Mouse (Mus musculus): Measurements from ENCODE around the gene Tdp2.

Tdp2 gene

DNA sequence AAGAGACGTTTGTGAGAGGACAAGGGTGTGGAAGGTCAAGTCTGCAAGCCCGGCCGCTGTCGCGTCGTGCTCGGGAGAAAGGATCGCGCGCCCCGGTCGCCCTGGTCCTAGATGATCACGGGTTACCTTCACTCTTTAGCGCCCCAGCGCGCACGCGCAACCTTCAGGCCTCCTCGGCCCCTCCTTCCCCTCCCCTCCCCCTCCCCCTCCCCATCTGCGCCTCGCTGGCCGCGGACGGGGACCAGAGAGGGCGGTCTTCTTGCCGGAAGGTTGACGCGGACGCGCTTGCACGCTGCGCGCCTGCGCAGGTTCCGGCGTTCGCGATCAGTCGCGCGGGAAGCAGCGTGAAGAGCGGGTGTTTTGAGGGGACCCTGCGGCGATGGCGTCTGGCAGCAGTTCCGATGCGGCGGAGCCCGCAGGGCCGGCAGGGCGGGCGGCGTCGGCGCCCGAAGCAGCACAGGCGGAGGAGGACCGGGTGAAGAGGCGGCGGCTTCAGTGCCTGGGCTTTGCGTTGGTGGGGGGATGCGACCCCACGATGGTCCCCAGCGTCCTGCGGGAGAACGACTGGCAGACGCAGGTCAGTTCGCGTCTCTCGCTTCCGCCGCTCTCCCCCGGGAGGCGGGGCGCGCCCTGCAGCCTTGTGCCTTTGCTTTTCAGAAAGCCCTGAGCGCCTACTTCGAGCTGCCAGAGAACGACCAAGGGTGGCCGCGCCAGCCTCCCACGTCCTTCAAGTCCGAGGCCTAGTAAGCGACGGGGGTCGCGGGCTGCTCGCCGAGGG lies at the start of gene Tdp2, which contains the start of gene Acot13:
Gene Tdp2, plus strand, starts transcription at position 327 of the 778 bp plus-strand sequence.
Gene Acot13, minus strand, starts transcription at position 188 of the 778 bp plus-strand sequence.
- DNase-seq = peak; percentile 92

DNA sequence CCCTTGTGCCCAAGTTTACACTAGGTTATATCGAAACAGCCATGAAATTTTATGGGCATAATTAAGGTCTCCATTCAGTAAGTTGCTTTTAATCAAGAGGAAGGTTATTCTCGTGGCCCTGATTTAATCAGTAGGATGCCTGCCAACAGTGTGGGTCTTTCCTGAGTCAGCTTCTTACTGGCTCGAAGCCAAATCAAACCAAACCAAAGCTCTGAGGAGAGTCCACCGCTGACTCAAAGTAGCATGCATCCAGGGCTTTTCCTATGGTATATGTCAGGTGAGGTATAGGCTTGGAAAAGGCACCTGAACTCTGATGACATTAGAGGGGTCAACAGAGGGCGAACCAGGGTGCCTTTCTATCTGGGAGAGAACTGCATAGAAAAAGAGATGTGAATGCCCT lies 49.6 kb upstream of the Tdp2 start:
- DNase-seq = no peak

DNA sequence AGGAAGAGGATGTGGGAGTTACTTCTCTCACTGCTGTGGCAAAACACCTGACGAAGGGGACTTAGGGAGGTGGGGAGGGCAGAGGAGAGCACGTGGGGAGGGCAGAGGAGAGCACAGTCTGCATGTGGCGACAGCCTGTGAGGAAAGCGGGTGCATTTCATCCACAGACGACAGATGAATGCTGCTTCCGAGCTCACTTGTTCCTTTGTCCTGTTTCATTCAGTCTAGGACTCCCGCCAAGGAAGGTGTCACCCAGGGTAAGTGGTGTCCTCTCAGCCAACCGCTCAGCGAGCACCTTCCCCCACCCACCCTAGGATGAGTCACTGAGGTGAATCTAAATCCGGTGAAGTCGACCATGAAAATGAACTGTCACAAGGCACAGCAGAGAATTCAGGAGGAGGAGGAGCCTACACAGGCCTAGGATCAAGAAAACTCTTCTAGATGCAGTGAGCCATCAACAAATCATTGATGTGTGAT lies 45.4 kb upstream of the Tdp2 start:
- peak; percentile 63 for DNase-seq

DNA sequence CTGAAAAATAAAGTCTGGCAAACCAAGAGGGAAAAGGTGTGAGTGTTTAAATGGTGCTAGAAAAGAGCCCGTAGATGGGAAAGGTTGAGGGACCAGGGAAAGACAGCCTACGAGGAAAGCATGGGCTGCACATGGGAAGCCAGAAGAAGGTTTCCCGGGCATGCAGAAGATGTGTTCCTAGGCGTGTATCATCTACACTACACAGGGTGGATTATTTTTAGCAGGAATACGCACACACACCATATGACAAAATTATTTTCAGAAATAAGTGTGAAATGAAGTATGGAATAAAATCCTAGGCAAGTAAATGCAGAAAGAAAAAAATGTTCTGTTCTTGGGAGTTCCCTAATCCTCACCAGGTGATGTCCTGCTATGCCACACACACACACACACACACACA lies 44.0 kb upstream of the Tdp2 start:
- no peak for DNase-seq

DNA sequence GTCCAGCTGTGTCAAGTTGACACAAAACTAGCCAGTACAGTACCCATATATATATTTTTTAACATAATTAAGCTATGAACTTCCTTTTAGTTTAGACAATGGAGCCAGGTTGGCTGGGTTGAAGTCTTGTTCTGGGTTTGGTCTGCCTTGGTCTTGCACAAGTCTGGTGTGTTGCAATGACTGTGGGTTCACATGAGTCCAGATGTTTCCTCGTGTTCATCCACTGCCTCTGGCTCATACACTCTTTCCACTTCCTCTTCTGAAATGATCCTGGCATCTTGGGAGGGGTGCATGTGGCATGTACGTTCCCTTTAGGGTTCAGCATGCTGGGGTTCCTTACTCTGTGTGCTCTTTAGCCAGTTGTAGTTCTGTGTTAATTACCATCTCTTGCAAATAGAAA lies 40.1 kb upstream of the Tdp2 start:
- no peak for DNase-seq

DNA sequence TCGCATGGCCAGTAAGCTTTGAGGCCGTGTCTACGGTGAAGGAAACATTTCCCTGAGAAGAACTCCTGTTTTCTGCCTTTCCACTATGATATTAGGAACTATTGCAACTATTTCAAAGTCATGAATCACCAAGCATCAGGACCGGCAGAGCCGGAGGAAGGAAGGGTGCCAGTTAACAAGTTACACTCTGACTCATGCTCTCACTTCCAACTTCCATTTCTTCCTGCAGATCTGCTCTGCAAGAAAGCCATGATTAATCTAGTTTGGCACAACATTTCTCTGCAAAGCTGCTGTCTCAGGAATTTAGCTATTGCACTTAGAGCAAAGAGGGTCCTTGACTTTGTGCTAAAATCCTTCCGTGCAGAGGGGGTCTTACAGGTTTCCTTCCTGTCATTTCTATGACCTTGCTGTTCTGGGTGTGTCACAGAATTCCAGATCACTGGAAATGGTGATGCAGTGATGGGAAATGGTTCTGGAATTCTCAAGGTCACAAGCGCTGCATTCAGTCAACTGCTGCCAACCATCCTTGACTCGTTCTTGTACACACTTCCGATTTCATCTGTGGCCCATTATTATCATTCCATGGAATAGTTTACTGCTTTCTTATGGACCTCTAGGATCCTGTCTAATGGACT lies 39.0 kb upstream of the Tdp2 start:
- no peak for DNase-seq

DNA sequence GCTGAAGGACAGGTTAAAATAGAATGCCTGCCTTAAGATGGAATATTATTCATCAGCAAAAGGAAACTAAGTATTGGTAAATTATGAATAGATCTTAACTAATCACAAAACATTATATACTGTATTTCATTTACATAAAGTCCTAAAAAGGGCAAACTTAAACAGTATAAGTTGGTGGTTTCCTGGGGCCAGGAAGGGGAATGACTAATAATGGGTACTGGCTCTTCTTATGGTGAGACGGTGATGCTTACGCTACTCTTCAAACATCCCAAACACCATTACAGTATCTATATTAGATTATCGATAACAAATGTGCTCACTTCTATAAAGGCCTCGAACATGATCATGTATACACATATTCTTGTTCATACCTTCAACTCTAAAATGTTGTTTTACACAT lies 32.8 kb upstream of the Tdp2 start:
- DNase-seq = no peak

DNA sequence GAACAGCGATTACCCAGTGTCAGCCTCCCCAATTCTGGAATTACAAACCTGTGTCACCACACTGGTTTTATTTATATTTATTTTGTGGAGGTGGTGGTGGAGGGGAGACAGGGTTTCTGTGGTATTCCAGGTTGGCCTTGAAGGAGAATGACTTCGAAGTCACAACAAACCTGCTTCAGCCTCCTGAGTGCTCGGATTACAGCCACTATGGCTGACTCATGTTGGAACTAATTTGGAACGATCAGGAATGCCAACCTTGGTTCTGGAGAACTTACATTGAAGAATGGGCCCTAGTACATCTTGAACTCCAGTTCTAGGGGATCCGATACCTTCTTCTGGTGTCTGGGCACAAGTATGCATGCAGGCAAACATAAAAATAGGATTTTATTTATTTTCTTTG lies 32.1 kb upstream of the Tdp2 start:
- DNase-seq = no peak

DNA sequence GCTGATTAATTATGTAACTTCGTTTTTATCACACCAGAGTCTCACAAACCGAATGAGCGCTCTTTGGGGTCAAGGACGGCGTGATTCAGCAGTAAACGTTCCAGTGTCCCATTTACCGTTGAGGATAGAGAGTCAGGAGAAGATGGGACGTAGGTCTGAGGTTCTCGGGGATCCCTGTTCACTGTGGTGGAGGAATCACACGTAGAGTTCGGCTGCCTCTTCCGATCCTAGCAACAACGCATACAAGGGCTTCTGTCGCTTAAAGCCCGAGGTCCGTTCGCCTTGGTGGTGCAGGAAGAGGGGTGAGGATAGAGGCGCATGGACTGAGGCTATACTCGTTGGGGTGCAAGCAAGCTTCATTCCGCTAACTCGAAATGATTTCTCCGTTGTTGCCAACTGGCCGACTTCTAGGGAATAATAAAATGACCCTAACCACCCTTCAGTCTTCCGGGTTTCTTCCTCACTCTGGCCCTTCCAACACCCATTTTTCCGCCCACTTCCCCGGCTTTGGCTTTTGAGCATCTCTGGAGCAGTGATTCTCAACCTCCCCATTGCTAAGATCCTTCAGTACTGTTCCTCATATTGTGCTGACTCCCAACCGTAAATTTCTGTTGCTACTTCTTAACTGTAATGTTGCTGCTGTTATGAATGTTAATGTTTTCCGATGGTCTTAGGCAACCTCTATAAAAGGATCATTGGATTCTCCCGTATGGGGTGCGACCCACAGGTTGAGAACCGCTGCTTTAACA lies 31.4 kb upstream of the Tdp2 start:
- peak; percentile 63 for DNase-seq

DNA sequence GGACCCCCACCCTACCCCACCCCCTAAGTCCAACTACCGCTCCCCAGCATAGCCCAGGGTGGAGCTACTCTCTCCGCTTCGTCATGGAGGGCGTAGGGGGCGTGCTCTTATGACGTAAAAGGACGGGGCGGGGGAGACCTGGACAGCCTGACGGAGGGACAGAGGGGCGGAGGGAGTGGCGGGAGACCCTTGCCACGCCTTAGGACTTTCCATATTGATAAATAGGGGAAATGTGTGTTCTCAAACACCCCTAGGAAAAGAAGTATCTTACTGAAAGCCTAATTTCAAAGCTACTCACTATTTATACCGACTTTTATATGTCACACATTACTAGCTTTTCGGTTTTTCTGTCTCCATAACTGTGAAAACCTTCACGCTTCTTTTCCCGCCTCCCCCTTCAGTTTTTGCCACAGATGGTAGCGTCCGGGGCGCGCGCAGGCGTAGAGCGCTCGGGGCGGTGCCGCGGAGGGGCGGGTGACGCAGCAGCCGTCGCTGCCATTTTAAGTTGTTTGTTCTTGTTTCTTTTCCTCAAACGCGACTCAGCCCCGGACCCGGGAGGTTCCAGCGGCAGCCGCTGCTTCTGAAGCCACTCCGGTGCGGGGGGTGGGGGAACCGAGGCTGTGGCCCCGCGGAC lies 30.7 kb upstream of the Tdp2 start:
- peak; percentile 96 for DNase-seq

DNA sequence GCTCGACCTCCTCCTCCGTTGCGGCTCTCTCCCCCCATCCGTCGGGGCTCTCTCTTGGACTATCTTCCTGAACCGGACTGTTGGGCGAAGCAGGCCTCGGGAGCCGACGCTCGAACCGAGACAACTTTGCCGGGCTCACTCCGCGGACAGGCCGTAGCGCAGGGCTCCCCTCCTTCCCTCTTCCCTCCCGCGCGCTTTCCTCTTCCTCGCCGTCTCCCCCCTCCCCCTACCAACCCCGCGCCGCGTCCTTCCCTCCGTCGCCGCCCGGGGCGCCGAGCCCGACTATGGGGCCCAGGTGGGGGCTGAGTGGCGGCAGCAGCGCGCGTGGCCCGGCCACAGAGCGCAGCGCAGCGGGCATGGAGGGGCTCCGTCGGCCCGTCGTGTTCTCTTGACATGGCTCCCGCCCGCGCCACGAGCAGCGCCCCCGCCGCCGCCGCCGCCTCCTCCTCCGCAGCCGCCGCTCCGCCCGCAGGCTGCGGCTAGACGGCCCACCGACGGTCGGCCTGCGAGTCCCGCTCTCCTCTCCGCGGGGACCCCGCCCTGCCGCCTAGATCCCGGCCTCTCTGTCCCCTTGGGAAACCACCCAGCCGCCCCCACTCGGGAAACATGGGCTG lies 30.1 kb upstream of the Tdp2 start, which contains the start of gene BC005537:
Gene BC005537, plus strand, starts transcription at position 350 of the 614 bp plus-strand sequence.
- DNase-seq = peak; percentile 57

DNA sequence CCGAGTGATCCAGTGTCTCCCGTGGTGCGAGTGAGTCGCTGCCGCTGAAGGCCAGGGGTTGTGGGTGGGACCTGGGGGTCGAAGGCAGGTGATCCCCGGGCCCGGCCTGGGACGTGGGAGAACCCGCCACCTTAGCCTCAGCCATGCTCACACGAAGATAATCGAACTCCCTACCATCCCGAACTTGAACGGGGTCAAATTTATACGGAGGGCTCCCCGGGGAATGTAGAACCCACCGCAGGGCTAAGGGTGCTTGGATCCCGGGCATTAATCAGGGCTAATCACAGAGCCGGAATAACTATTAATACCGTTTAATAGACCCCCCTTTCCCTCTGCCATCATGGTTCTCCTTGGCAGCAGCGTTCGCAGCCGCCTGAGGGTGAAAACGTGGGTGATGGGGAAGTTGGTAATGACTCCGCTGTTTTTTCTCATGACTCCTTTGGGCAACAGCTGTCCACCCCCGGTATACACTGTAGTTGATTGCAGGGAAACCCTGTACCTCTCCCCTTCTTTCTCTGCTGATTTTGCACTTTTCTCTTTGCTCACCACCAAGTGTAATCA lies 29.3 kb upstream of the Tdp2 start:
- peak; percentile 37 for DNase-seq

DNA sequence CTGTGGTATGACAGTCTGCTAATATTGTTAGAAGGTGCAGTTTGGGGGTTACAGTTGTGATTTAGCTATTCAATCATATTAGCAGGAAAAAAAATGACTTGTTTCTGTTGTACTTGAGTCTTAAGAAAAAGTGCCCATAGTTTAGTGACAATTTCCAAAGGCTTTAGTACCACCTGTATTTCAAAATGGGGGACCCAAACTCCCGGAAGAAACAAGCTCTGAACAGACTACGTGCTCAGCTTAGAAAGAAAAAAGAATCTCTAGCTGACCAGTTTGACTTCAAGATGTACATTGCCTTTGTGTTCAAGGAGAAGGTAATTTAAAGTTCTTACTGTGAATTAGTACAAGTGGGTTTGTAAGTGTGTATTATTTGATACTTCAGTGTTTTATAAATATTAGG lies 28.3 kb upstream of the Tdp2 start:
- no peak for DNase-seq

DNA sequence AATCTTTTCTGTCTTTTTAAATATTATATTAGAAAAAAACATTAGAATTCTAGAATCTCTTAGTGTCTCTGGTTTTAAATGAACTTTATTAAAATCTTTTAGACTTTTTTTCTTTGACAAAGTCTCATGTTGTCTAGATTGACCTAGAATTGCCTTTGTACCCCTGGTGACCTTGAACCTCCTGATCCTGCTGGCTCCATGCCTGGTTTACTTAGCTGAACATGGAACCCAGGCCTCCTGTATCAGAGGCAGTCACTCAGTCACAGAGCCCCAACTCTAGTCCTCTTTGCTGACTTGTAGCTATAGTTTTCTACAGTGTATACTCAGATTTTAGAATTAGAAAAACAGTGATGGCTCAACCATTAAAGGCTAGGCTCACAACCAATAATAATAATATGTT lies 25.4 kb upstream of the Tdp2 start:
- DNase-seq = no peak

DNA sequence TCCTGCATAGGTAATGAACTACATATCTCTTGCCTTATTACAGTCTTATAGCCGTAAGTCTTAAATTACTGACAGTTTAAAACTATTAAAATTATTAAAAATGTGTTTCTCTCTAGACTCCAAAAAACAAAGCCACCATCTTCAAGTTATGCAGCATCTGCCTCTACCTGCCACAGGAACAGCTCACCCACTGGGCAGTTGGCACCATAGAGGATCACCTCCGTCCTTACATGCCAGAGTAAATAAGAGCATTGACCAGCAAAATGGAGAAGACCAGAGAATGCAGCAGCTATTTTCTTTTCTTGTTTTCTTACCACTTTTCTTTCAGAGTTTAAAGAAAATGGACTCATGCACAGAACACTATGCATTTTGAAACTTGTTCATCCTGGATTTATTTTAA lies 19.0 kb upstream of the Tdp2 start:
- no peak for DNase-seq

DNA sequence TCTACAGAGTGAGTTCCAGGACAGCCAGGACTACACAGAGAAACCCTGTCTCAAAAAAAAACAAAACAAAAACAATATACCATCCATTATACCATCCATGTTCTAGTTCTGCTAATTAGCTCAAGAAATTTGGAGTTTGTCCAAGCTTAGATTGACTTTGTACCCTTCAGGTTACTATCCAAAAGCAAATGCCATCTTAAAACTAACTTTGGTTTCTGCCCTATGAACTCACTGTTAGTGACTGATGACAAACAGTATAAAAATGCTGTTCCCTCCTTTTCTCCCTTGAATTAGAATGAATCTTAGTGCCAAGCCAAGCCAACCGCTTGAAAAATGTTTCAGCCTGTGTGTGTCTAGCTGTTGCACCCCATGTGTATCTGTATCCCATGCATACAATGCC lies 16.9 kb upstream of the Tdp2 start:
- no peak for DNase-seq

DNA sequence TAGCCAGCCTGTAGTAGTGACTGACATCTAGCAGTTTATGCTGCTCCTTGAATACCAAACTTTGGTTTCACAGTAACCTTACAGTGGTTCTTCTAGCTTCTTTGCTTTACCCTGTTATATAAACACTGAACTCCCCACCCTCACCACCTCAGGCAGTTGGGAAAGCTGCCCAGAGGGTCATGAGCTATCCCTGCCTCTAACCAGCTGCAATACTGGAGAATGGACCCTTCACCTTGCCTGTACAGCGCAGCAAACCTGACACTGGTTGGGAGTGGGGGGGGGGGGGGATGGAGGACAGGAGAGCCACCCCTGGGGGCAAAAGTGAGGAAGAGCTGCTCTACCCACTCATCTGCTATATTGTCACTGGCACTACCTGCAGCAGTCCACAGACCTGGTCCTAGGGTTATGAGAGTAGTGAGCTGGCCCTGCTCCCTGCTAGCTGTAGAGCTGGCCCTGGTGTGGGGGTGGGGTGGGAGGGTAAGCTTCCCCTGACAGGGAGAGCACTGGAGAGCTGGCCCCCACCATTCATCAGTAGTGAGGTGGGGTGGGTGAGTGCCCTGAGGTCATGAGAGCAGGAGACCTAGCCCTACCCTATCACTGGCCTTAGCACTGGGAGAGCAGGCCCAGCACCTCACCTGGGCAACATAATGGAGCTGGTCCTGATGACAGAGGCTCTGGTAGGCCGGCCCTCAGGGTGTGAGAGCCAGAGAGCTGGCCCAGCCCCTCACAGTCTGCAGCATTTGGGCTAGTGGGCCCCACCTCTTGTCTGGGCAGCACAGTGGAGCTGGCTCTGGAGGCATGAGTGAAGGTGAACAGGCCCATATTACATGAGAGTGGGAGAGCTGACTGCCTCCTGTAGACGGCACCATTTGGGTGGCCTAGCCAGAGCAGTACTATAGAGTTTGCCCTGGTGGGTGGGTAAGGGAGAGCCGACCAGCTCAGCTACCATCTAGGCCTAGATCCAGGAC lies 15.1 kb upstream of the Tdp2 start:
- no peak for DNase-seq

DNA sequence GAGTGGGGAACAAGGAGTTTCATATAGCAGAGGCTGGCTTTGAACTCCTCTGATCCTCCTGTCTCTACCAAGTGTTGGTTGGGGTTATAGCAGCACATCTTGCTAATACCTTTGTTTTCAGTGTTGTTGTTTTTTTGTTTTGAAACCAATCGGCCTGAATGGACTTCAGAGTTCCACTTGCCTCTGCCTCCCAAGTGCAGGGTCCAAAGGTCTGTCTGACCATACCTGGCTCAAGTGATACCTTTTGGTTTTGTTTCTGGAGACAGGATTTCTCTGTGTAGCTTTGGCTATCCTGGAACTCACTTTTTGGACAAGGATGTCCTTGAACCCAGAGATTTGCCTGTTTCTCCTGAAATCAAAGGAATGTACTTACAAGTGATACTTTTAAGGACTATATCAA lies 11.5 kb upstream of the Tdp2 start:
- DNase-seq = no peak

DNA sequence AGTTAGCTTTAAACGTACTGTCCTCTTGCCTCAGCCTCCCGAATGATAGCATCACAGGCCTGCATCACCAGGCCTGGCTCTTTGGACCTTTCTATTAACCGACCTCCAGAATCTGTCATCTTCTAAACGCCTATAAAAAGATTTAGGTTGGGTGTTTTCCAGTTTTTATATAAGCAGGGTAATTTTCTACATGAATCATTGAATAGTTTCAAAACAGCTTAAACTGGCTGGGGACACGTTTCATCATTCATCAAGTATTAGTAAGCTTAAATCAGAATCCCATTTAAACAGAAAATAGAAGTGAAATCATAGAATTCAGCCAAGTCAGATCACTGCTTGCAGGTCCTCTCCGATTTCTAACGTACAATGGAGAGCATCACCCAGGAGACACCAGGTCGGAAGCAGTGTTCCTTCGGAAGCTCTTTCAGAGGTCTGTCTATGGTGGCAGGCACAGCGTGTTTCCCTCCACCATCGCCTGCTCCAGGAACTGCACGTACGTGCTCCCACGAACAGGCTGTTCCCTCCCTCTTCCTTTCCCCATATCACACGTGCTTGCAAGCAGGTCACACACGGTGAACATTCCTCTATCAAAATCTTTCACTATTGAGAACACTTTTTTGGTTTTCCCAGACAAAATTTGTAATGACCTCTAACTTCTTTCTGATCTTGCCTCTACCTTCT lies 8.7 kb upstream of the Tdp2 start:
- DNase-seq = no peak

DNA sequence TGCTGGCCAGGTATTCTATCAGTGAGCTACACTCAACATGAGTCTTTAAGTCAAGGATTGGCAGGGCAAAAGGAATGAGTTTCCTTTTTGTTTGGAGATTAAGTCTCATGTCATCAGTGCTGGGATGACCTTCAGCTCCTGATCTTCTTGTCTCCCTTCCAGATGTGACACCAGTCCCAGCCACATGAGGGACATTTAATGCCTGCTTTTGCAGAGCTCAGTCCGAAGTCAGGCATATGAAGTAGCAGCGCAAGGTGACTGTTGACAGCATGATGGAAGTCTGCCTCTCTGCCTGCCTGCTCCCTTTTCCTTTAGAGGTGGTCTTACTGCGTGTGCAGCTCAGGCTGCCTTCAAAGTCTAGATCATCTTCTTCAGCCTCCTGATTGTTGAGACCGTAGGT lies 6.8 kb upstream of the Tdp2 start:
- DNase-seq = no peak

DNA sequence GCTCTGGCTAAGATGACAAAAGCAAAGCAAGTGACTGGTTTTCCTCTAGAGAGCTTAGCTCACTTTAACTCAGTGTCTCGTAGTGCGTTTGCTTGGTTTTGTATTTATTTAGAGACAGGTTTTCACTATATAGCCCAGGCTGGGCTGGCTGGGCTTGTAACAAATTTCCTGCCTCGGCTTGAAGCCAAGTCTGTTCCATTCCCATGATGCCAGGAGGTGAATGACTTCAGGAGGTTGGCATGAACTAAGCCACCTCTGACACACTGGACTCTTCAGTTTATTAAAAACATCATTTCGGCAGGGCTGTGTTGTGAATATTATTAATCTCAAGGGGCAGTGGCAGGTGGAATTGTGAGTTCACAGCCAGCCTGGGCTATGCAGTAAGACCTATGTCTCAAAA lies 5.9 kb upstream of the Tdp2 start:
- no peak for DNase-seq

All from cerebellum, adult 8-10 months (tissue).